Mouse (Mus musculus): ENCODE results near the gene Mdh1b.

Mdh1b gene

GRCm38 (mm10) chr1:63730240-63730771 is at the start of gene Mdh1b, which contains the start of gene Fastkd2:
TSS of gene Mdh1b (minus strand) at chr1:63730318.
TSS of gene Fastkd2 (plus strand) at chr1:63730614.
- DNase-seq: peak; percentile 87

GRCm38 (mm10) chr1:63776902-63777630 is 46.9 kb upstream of the Mdh1b start:
- no peak for DNase-seq

- no peak for DNase-seq
These were observed 46.3 kb upstream of the Mdh1b start for GRCm38 (mm10) chr1:63776396-63776795.

- DNase-seq: no peak
These were observed 40.2 kb upstream of the Mdh1b start for GRCm38 (mm10) chr1:63770309-63770708.

- no peak for DNase-seq
These were observed 39.0 kb upstream of the Mdh1b start, which contains the start of gene 4933402D24Rik for GRCm38 (mm10) chr1:63769167-63769566. TSS of gene 4933402D24Rik (minus strand) at chr1:63769267.

- no peak for DNase-seq
These were observed 38.0 kb upstream of the Mdh1b start for GRCm38 (mm10) chr1:63768112-63768511.

- DNase-seq: no peak
These were observed 34.3 kb upstream of the Mdh1b start for GRCm38 (mm10) chr1:63764395-63764794.

GRCm38 (mm10) chr1:63763881-63764386 is 33.8 kb upstream of the Mdh1b start:
- no peak for DNase-seq

- peak; percentile 60 for DNase-seq
These were observed 33.1 kb upstream of the Mdh1b start for GRCm38 (mm10) chr1:63763212-63763694.

- DNase-seq: no peak
These were observed 25.9 kb upstream of the Mdh1b start for GRCm38 (mm10) chr1:63756005-63756404.

- DNase-seq: no peak
These were observed 322 bp downstream of the Mdh1b start for GRCm38 (mm10) chr1:63729796-63730195.

- DNase-seq: no peak
These were observed 10.0 kb downstream of the Mdh1b start for GRCm38 (mm10) chr1:63720161-63720560.

GRCm38 (mm10) chr1:63708876-63709275 is 21.2 kb downstream of the Mdh1b start:
- no peak for DNase-seq

GRCm38 (mm10) chr1:63705733-63706132 is 24.4 kb downstream of the Mdh1b start:
- DNase-seq: no peak

- peak; percentile 10 for DNase-seq
These were observed 33.3 kb downstream of the Mdh1b start for GRCm38 (mm10) chr1:63696861-63697260.

- DNase-seq: no peak
These were observed 43.3 kb downstream of the Mdh1b start, which contains the start of gene Dytn for GRCm38 (mm10) chr1:63686827-63687226. TSS of gene Dytn (minus strand) at chr1:63686927.

- no peak for DNase-seq
These were observed 54.1 kb downstream of the Mdh1b start for GRCm38 (mm10) chr1:63675975-63676374.

- no peak for DNase-seq
These were observed 61.3 kb downstream of the Mdh1b start for GRCm38 (mm10) chr1:63668852-63669160.

- no peak for DNase-seq
These were observed 61.9 kb downstream of the Mdh1b start for GRCm38 (mm10) chr1:63667949-63668851.

GRCm38 (mm10) chr1:63667201-63667948 is 62.7 kb downstream of the Mdh1b start:
- DNase-seq: no peak

GRCm38 (mm10) chr1:63666089-63666488 is 64.0 kb downstream of the Mdh1b start:
- DNase-seq: no peak

GRCm38 (mm10) chr1:63659591-63659990 is 70.5 kb downstream of the Mdh1b start:
- no peak for DNase-seq
